Mouse (Mus musculus): ENCODE results near the gene Vsig10l. TPM values are rescaled to one million over a fixed set of nuclear protein-coding genes. Genes with fewer than 3 reads are reported as not detected.
A peak's percentile ranks its signal among the peaks of the same experiment; 100 is the strongest.

The Vsig10l gene
- polyA plus RNA-seq (2012; ENCODE audit: insufficient read depth, low replicate concordance), result 3.3 and 9.4 TPM in 2 replicates

DNA sequence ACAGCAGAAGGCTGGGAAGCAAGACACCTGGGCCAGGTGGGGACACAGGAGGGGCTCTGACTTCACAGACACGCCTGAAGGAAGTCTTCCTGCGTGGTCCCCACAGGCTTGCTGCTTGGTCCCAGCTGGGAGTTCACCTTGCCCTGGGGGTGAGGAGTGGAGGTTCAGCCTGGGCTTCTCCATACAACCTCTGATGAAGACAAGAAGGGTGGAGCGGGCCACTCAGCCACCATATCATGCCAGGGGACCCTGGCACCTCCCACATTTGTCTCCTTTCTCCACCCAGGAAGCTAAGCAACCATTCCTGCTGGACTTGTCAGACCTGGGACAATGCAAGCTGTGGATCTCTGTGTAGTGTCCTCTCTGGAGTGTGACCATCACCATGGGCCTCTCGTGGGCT, at the start of gene Vsig10l:
Gene Vsig10l (plus strand): TSS at position 301 of the 400 bp plus-strand sequence.
- Histone ChIP-seq H3K36me3 (replicated peaks; ENCODE audit: low read length) (peaks cover 15% of the 10 kb centered on the region), H3K4me1 (peaks cover 45% of the 10 kb centered on the region), H3K9me3 (no peaks in the 10 kb centered on the region), H3K27me3 (replicated peaks) (peaks cover 11% of the 10 kb centered on the region), H3K4me3 (replicated peaks) (peak within 1 kb of the TSS; percentile 23)
- TF ChIP-seq FLI1 (IDR thresholded peaks at IDR 0.05; ENCODE audit: low read length) (no peak), GATA1 (IDR thresholded peaks at IDR 0.05; ENCODE audit: borderline replicate concordance, low read length) (no peak)

DNA sequence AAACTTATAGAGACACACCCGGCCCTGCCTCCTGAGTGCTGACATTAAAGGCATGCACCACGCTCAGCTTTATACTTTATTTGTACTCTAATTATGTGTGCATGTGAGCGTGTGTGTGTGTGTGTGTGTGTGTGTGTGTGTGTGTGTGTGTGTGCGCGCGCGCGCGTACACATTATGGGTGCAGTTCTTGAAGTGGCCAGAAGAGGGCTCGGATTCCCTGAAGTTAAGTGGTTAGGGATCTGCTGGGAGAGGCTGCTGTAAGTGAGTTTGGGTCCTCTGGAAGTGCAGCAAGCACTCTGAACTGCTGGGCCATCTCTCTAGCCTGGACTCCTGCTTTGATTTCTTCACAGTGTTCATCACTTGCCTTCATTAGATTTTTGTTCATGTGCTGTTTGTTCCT, 45.7 kb upstream of the Vsig10l start:
- Histone ChIP-seq H3K36me3 (replicated peaks; ENCODE audit: low read length) (no peaks in the 10 kb centered on the region), H3K4me3 (replicated peaks) (no peak overlapping the region), H3K4me1 (peaks cover 31% of the 10 kb centered on the region), H3K27me3 (replicated peaks) (no peaks in the 10 kb centered on the region), H3K9me3 (peaks cover 8% of the 10 kb centered on the region)
- TF ChIP-seq GATA1 (IDR thresholded peaks at IDR 0.05; ENCODE audit: borderline replicate concordance, low read length), result no peak
- no peak for TF ChIP-seq FLI1 (IDR thresholded peaks at IDR 0.05; ENCODE audit: low read length)

DNA sequence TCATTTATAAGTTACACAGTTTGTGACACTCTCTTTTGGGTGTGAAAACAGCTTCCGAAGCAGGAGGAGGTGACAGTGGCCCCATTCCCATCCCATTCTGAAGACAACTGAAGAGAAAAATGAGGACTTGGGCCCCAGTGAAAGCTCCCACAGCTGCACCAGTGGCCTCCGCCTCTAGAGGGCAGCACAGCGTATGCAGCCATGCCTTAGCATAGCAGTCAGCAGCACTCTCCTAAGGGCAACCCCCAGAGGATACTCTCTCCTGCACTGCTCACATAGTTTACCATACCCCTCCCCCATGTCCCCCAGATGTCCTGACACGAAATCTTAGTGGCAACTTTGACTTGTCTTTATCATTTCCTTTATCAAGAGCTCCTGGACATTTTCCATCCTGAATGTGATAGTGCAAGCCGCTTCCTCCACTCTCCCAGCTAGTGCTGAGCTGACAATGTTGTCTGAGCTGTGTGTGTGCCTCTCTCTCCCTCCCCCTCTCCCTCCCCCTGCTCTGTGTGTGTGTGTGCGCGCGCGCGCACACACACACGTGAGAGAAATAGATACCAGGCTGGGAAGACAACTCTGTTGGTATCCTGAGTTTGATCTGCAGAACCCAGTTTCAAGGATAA, 39.8 kb upstream of the Vsig10l start:
- Histone ChIP-seq H3K36me3 (replicated peaks; ENCODE audit: low read length) (no peaks in the 10 kb centered on the region), H3K4me3 (replicated peaks) (peak overlapping the region; percentile 77), H3K27me3 (replicated peaks) (no peaks in the 10 kb centered on the region), H3K9me3 (no peaks in the 10 kb centered on the region), H3K4me1 (peaks cover 37% of the 10 kb centered on the region)
- TF ChIP-seq GATA1 (IDR thresholded peaks at IDR 0.05; ENCODE audit: borderline replicate concordance, low read length) (no peak), FLI1 (IDR thresholded peaks at IDR 0.05; ENCODE audit: low read length) (no peak)

DNA sequence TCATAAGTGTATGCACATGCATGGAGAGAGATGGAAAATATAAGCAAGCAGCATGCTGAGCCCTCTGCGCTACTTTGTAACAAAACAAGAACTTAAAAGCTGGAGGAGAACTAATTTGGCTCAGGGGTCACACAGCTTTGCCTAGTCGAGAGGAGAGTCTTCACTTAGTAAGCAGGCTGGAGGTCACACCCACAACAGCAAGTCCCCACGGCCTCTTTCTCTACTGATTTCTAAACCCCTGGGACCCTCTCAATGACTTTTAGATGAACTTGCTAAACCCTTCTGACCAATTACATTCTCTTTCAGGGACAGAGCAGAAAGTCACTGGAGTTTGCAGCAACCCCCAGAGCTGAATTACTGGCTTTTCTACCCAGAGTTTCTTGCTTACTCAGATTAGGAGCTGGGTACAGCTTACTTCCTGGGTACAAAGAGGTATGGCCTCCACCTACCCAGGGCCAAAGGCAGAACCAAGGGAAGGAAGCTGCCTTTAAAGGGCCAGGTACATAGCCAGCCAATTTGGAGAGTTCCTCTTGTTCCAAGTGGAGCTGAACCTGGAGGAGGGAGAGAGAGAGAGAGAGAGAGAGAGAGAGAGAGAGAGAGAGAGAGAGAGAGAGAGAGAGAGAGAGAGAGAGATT, 38.8 kb upstream of the Vsig10l start:
- no peak for TF ChIP-seq GATA1 (IDR thresholded peaks at IDR 0.05; ENCODE audit: borderline replicate concordance, low read length)
- TF ChIP-seq FLI1 (IDR thresholded peaks at IDR 0.05; ENCODE audit: low read length), result no peak
- Histone ChIP-seq H3K4me3 (replicated peaks) (no peak overlapping the region), H3K9me3 (no peaks in the 10 kb centered on the region), H3K4me1 (peaks cover 46% of the 10 kb centered on the region), H3K27me3 (replicated peaks) (no peaks in the 10 kb centered on the region), H3K36me3 (replicated peaks; ENCODE audit: low read length) (no peaks in the 10 kb centered on the region)

DNA sequence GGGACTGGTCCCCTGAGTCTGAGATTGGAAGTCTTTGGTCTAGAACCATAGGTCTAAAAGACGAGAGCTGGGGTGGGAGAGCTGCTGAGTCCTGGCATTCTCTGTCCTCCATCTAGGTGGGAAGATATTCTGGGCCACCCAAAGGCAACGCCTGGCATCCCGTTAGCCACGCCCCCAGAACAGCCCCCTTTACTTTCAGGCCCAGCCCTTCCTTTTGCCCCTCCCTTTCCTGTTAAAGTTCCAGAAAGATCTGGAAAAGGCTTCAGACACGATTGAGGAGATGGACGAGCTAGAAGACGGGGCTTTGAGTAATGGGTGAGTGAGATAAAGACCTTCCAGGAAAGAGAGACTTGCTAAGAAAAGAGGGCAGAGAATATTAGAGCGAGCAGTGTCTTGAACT, 35.5 kb upstream of the Vsig10l start, which contains the start of gene Lim2:
Gene Lim2 (plus strand): TSS at position 265 of the 400 bp plus-strand sequence.
- Histone ChIP-seq H3K4me3 (replicated peaks) (peak within 1 kb of the TSS; percentile 78), H3K36me3 (replicated peaks; ENCODE audit: low read length) (peaks cover 5% of the 10 kb centered on the region), H3K9me3 (peaks cover 5% of the 10 kb centered on the region; the same call in 1 of the 2 replicates), H3K27me3 (replicated peaks) (no peaks in the 10 kb centered on the region), H3K4me1 (peaks cover 59% of the 10 kb centered on the region)
- TF ChIP-seq FLI1 (IDR thresholded peaks at IDR 0.05; ENCODE audit: low read length) (no peak), GATA1 (IDR thresholded peaks at IDR 0.05; ENCODE audit: borderline replicate concordance, low read length) (no peak)

DNA sequence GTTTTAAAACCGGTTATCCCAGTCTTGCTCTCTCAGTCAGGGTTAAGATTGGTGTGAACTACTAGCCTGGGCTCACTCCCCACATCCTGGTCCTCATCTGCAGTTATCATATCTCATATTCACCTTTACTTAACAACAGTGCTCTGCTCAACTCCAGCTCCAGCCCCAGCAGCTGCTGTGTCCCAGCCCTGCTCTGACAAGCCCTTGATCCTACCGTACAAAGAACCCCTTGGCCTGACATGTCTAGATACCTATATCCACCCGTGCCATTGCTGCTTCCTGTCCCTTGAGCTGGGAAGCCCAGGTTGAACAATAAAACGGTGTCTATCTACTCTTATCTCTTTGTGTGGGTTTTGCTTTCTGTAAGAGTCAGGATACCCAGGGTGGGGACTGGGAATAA, 33.5 kb upstream of the Vsig10l start:
- Histone ChIP-seq H3K9me3 (peaks cover 5% of the 10 kb centered on the region; the same call in 1 of the 2 replicates), H3K4me1 (peaks cover 40% of the 10 kb centered on the region), H3K4me3 (replicated peaks) (no peak overlapping the region), H3K36me3 (replicated peaks; ENCODE audit: low read length) (peaks cover 5% of the 10 kb centered on the region), H3K27me3 (replicated peaks) (no peaks in the 10 kb centered on the region)
- TF ChIP-seq GATA1 (IDR thresholded peaks at IDR 0.05; ENCODE audit: borderline replicate concordance, low read length) (no peak), FLI1 (IDR thresholded peaks at IDR 0.05; ENCODE audit: low read length) (no peak)

DNA sequence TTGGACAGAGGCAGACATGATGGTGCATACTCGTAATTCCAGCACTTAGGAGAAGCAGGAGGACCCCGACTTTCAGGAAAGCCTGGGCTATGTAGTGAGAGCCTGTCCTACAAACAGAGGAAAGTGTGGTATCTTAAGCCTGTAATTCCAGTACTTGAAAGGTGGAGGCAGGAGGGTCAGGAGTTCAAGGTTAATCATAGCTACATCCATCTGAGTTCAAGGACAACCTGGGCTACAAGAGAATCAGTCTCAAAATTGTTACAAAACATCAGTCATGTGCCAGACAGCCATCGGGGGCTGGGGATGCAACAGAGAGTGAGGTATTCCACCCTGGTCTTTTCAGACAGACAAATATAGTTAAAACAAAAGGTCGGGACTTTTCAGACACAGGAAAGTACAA, 30.1 kb upstream of the Vsig10l start:
- no peak for TF ChIP-seq GATA1 (IDR thresholded peaks at IDR 0.05; ENCODE audit: borderline replicate concordance, low read length)
- TF ChIP-seq FLI1 (IDR thresholded peaks at IDR 0.05; ENCODE audit: low read length), result no peak
- Histone ChIP-seq H3K27me3 (replicated peaks) (no peaks in the 10 kb centered on the region), H3K36me3 (replicated peaks; ENCODE audit: low read length) (peaks cover 5% of the 10 kb centered on the region), H3K9me3 (peaks cover 5% of the 10 kb centered on the region; the same call in 1 of the 2 replicates), H3K4me3 (replicated peaks) (no peak overlapping the region), H3K4me1 (peaks cover 61% of the 10 kb centered on the region)

DNA sequence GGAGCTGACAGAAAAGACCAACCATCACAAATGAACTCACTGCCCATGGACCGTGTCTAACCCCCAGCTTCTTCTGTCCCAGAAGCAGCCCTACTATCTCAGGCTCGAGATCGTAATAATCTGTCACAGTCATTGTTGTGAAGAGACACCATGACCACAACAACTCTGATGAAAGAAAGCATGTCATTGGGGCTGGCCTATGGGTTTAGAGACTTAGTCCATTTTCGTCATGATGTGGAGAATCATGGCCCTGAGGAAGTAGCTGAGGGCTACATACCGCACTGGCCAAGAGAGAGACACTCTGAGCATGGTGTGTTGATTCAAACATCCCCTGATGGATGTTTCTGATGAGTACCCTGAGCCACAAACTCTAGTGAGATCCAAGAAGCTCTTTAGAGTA, 28.3 kb upstream of the Vsig10l start:
- H3K4me1 ChIP-seq, result peaks cover 64% of the 10 kb centered on the region
- peaks cover 5% of the 10 kb centered on the region; the same call in 1 of the 2 replicates for H3K9me3 ChIP-seq
- TF ChIP-seq FLI1 (IDR thresholded peaks at IDR 0.05; ENCODE audit: low read length), result no peak
- TF ChIP-seq GATA1 (IDR thresholded peaks at IDR 0.05; ENCODE audit: borderline replicate concordance, low read length), result no peak
- no peaks in the 10 kb centered on the region for H3K27me3 ChIP-seq (replicated peaks)
- H3K4me3 ChIP-seq (replicated peaks), result peak overlapping the region; percentile 21
- peaks cover 5% of the 10 kb centered on the region for H3K36me3 ChIP-seq (replicated peaks; ENCODE audit: low read length)

DNA sequence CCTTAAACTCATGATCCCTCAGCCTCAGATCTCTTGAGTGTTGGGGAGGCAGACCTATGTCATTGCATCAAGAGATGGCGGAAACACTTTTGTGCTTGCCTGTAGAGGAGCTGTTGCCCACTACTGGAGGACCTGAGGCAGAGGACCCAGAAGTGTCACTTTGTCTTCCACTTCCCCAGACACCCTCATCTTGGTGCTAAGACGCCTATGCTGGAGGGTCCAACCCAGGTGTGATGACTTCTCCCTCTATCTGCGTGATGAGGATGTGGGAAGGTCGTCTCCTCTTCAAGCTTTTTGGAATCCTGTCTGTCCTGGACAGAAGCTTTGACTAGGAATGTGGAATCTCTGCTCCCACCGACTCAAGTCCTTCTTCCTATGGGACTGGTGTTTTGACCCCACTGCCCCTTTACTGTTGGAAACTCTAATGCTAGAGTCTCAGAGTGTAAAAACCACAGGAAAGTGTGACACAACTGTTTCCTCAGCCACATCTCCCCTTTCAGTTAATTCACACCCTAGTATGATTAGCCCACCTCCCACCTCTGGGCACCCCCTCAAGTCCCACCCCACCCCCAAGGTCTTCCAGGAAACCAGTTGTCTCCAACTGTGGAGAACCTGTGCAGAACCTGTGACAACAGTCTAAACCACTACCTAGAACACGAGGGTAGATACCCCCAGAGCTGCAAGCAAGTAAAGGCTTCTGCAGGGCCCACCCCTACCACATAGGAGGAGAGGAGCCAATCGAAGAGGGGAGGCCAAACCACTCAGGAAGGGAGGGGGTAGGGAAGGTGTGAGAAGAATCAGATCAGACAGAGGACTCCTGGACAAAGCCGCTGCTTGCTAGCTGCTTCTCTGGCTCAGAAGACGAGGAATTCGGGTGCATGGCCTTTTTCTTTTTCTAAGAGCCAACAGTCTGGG, 26.4 kb upstream of the Vsig10l start, which contains the start of gene Nkg7:
Gene Nkg7 (plus strand): TSS at position 733 of the 915 bp plus-strand sequence.
- Histone ChIP-seq H3K27me3 (replicated peaks) (no peaks in the 10 kb centered on the region), H3K4me1 (peaks cover 72% of the 10 kb centered on the region), H3K9me3 (peaks cover 3% of the 10 kb centered on the region; the same call in 1 of the 2 replicates), H3K36me3 (replicated peaks; ENCODE audit: low read length) (peaks cover 3% of the 10 kb centered on the region), H3K4me3 (replicated peaks) (peak within 1 kb of the TSS; percentile 76)
- TF ChIP-seq FLI1 (IDR thresholded peaks at IDR 0.05; ENCODE audit: low read length) (no peak), GATA1 (IDR thresholded peaks at IDR 0.05; ENCODE audit: borderline replicate concordance, low read length) (no peak)

Data from megakaryocyte, embryonic 14.5 days (primary cell).